Mouse (Mus musculus): Measurements from ENCODE around the gene Ssr3. TPM values are rescaled to one million over a fixed set of nuclear protein-coding genes. Genes with fewer than 3 reads are reported as not detected.
A peak's percentile ranks its signal among the peaks of the same experiment; 100 is the strongest.
"Not testable (repeated sequence)": the region's sequence is repeated elsewhere in the genome, so short reads cannot be mapped to it uniquely, and the experiment has no call there.

The Ssr3 gene
- total RNA-seq (2021) = 10 to 100 TPM; 93.8 to 96.4 TPM
- long read RNA-seq, experiment 1, transcript Ssr3-201 (5 exons, 2,957 nt) = major isoform, 106 of 116 reads
- long read RNA-seq, experiment 1, partial matches to known transcripts = 1 of 116 reads
- long read RNA-seq, experiment 1, other reads (novel, unspliced or antisense) = 8 of 116 reads
- long read RNA-seq, experiment 2, transcript Ssr3-201 (5 exons, 2,957 nt) = major isoform, 82 of 91 reads
- long read RNA-seq, experiment 2, partial matches to known transcripts = 1 of 91 reads
- long read RNA-seq, experiment 2, other reads (novel, unspliced or antisense) = 5 of 91 reads

- peak; percentile 98 to 99 for DNase-seq (ENCODE audit: low spot score in 2 of 2)
- intact Hi-C loops (cut with DNase I) = loop anchor here (1.0 to 10.0 kb wide), 2 partner anchors 137 to 272 kb away; partner anchors contain the start of gene Lekr1
Measured at GRCm38 (mm10) chr3:65392421-65392817, at the start of gene Ssr3. Gene Ssr3 (minus strand): TSS chr3:65392623.

- intact Hi-C loops (cut with DNase I) = loop anchor here (5.0 kb wide), 1 partner anchor 86 kb away; the partner anchor contains the start of gene Tiparp
- DNase-seq (ENCODE audit: low spot score in 2 of 2) = peak; percentile 67 to 79
Measured at GRCm38 (mm10) chr3:65441586-65442111, 49.2 kb upstream of the Ssr3 start.

GRCm38 (mm10) chr3:65438511-65439228 lies 46.2 kb upstream of the Ssr3 start:
- intact Hi-C loops (cut with DNase I) = no loop called here
- DNase-seq (ENCODE audit: low spot score in 2 of 2) = no peak

- DNase-seq (ENCODE audit: low spot score in 2 of 2) = no peak
- intact Hi-C loops (cut with DNase I) = no loop called here
Measured at GRCm38 (mm10) chr3:65435812-65436211, 43.4 kb upstream of the Ssr3 start.

GRCm38 (mm10) chr3:65435101-65435571 lies 42.7 kb upstream of the Ssr3 start:
- intact Hi-C loops (cut with DNase I) = no loop called here
- no peak for DNase-seq (ENCODE audit: low spot score in 2 of 2)

- intact Hi-C loops (cut with DNase I) = no loop called here
- no peak for DNase-seq (ENCODE audit: low spot score in 2 of 2)
Measured at GRCm38 (mm10) chr3:65432236-65432635, 39.8 kb upstream of the Ssr3 start.

- intact Hi-C loops (cut with DNase I) = no loop called here
- DNase-seq (ENCODE audit: low spot score in 2 of 2) = no peak
Measured at GRCm38 (mm10) chr3:65419706-65420105, 27.3 kb upstream of the Ssr3 start.

GRCm38 (mm10) chr3:65417913-65418594 lies 25.6 kb upstream of the Ssr3 start:
- intact Hi-C loops (cut with DNase I) = no loop called here
- no peak for DNase-seq (ENCODE audit: low spot score in 2 of 2)

GRCm38 (mm10) chr3:65416571-65416970 lies 24.1 kb upstream of the Ssr3 start:
- no peak for DNase-seq (ENCODE audit: low spot score in 2 of 2)
- intact Hi-C loops (cut with DNase I) = no loop called here

GRCm38 (mm10) chr3:65407891-65408290 lies 15.5 kb upstream of the Ssr3 start:
- intact Hi-C loops (cut with DNase I) = no loop called here
- no peak for DNase-seq (ENCODE audit: low spot score in 2 of 2)

GRCm38 (mm10) chr3:65405781-65406180 lies 13.4 kb upstream of the Ssr3 start:
- intact Hi-C loops (cut with DNase I) = no loop called here
- DNase-seq (ENCODE audit: low spot score in 2 of 2) = no peak

- intact Hi-C loops (cut with DNase I) = loop anchor here (10.0 kb wide), 1 partner anchor 267 kb away; the partner anchor contains the start of gene Lekr1
- DNase-seq (ENCODE audit: low spot score in 2 of 2) = no peak
Measured at GRCm38 (mm10) chr3:65397566-65397965, 5.1 kb upstream of the Ssr3 start.

- intact Hi-C loops (cut with DNase I) = loop anchor here (10.0 kb wide), 1 partner anchor 268 kb away; the partner anchor contains the start of gene Lekr1
- DNase-seq (ENCODE audit: low spot score in 2 of 2) = no peak
Measured at GRCm38 (mm10) chr3:65396835-65397504, 4.5 kb upstream of the Ssr3 start.

- not testable (repeated sequence) for DNase-seq (ENCODE audit: low spot score in 2 of 2)
- intact Hi-C loops (cut with DNase I) = loop anchor here (10.0 kb wide), 1 partner anchor 270 kb away; the partner anchor contains the start of gene Lekr1
Measured at GRCm38 (mm10) chr3:65395111-65395510, 2.7 kb upstream of the Ssr3 start.

GRCm38 (mm10) chr3:65391784-65392420 lies 521 bp downstream of the Ssr3 start:
- intact Hi-C loops (cut with DNase I) = loop anchor here (1.0 to 10.0 kb wide), 2 partner anchors 137 to 273 kb away; partner anchors contain the start of gene Lekr1
- peak; percentile 21 to 22 for DNase-seq (ENCODE audit: low spot score in 2 of 2)

GRCm38 (mm10) chr3:65391222-65391783 lies 1.1 kb downstream of the Ssr3 start:
- DNase-seq (ENCODE audit: low spot score in 2 of 2) = no peak
- intact Hi-C loops (cut with DNase I) = loop anchor here (10.0 kb wide), 1 partner anchor 273 kb away; the partner anchor contains the start of gene Lekr1

GRCm38 (mm10) chr3:65385771-65386170 lies 6.7 kb downstream of the Ssr3 start:
- intact Hi-C loops (cut with DNase I) = no loop called here

GRCm38 (mm10) chr3:65384431-65384830 lies 8.0 kb downstream of the Ssr3 start:
- no peak for DNase-seq (ENCODE audit: low spot score in 2 of 2)
- intact Hi-C loops (cut with DNase I) = loop anchor here (5.0 kb wide), 2 partner anchors 478 to 543 kb away; no protein-coding TSS in a partner anchor

More at GRCm38 (mm10) chr3:65385771-65386170, 6.7 kb downstream of the Ssr3 start:
- DNase-seq (ENCODE audit: low spot score in 2 of 2) = no peak
